ENCODE assay signal across 25 mouse cellular contexts in genomic region chr15:103124254-103124653, GRCm38 (mm10). TPM values are rescaled to one million over a fixed set of nuclear protein-coding genes. Genes with fewer than 3 reads are reported as not detected.
DNase-seq lines count a peak whose midpoint lies in the region; ATAC-seq and TF ChIP-seq lines count a peak whose summit lies in the region.
"Had no signal": no experiment of that assay in that cellular context is flagged by ENCODE, and none has a peak within 500 bp of the region (broad histone marks: within the 10 kb centered on the region; RNA-seq: fewer than 3 reads in every experiment).

No protein-coding gene starts in this region.

- no peak for TF ChIP-seq EP300 in stomach, postnatal 0 days (optimal IDR thresholded peaks at IDR 0.05)

- no peaks in the 10 kb centered on the region for H3K36me3 ChIP-seq in kidney, embryonic 14.5 days (ENCODE audit: control insufficient read depth, insufficient read depth, low read length)
- H3K36me3 ChIP-seq in kidney, adult 2 months (ENCODE audit: control insufficient read depth, insufficient read depth, low read length) = no peaks in the 10 kb centered on the region
- no peaks in the 10 kb centered on the region for H3K36me3 ChIP-seq in stomach, embryonic 14.5 days (ENCODE audit: control insufficient read depth, insufficient read depth, low read length)
- H3K36me3 ChIP-seq in stomach, postnatal 0 days (ENCODE audit: control insufficient read depth, insufficient read depth, low read length) = no peaks in the 10 kb centered on the region
- no peaks in the 10 kb centered on the region for H3K36me3 ChIP-seq in stomach, embryonic 16.5 days (ENCODE audit: control insufficient read depth, insufficient read depth, low read length)
- H3K36me3 ChIP-seq: embryonic facial prominence, embryonic 13.5 days; embryonic facial prominence, embryonic 15.5 days; forebrain, embryonic 10.5 days; forebrain, embryonic 12.5 days; forebrain, embryonic 15.5 days had no signal

- H3K27me3 ChIP-seq in kidney, embryonic 14.5 days (ENCODE audit: control insufficient read depth, insufficient read depth, low read length) = no peaks in the 10 kb centered on the region
- no peaks in the 10 kb centered on the region for H3K27me3 ChIP-seq in kidney, adult 2 months (replicated peaks; ENCODE audit: control insufficient read depth, insufficient read depth, low read length)
- H3K27me3 ChIP-seq in stomach, embryonic 14.5 days (ENCODE audit: control insufficient read depth, insufficient read depth, low read length) = no peaks in the 10 kb centered on the region
- no peaks in the 10 kb centered on the region for H3K27me3 ChIP-seq in stomach, postnatal 0 days (ENCODE audit: control insufficient read depth, insufficient read depth, low read length)
- no peaks in the 10 kb centered on the region for H3K27me3 ChIP-seq in stomach, embryonic 16.5 days (ENCODE audit: control insufficient read depth, insufficient read depth, low read length)

- no peak for TF ChIP-seq CTCF in kidney, adult 2 months (conservative IDR thresholded peaks at IDR 0.05; ENCODE audit: insufficient read depth, insufficient read length, low read depth, low read length)
- no peak for TF ChIP-seq CTCF in stomach, postnatal 0 days (IDR thresholded peaks at IDR 0.05; ENCODE audit: low read depth)

- H3K9ac ChIP-seq in kidney, embryonic 14.5 days (ENCODE audit: low read depth, low read length) = no peak overlapping the region
- no peak overlapping the region for H3K9ac ChIP-seq in stomach, embryonic 14.5 days (replicated peaks; ENCODE audit: low read depth, low read length)
- no peak overlapping the region for H3K9ac ChIP-seq in stomach, postnatal 0 days (ENCODE audit: low read length)
- H3K9ac ChIP-seq in stomach, embryonic 16.5 days (ENCODE audit: low read length) = no peak overlapping the region
- H3K9ac ChIP-seq: embryonic facial prominence, embryonic 15.5 days; forebrain, embryonic 12.5 days; forebrain, embryonic 15.5 days; forebrain, postnatal 0 days had no signal

- H3K4me3 ChIP-seq in kidney, embryonic 14.5 days (ENCODE audit: low read length) = no peak overlapping the region
- H3K4me3 ChIP-seq in kidney, adult 2 months (ENCODE audit: insufficient read depth, low read depth, low read length) = no peak overlapping the region
- H3K4me3 ChIP-seq in stomach, embryonic 14.5 days (ENCODE audit: low read depth, low read length) = no peak overlapping the region
- H3K4me3 ChIP-seq in stomach, postnatal 0 days (ENCODE audit: low read depth, low read length) = no peak overlapping the region
- H3K4me3 ChIP-seq in stomach, embryonic 16.5 days (replicated peaks; ENCODE audit: low read length) = no peak overlapping the region
- H3K4me3 ChIP-seq: embryonic facial prominence, embryonic 13.5 days; embryonic facial prominence, embryonic 15.5 days; erythroblast, embryonic 14.5 days; forebrain, embryonic 10.5 days; forebrain, embryonic 12.5 days; forebrain, embryonic 15.5 days had no signal

- DNase-seq in kidney, adult 2 months = no peak
- no peak for DNase-seq in stomach, postnatal 0 days (ENCODE audit: low spot score)
- DNase-seq in left cerebral cortex, postnatal 25 days (ENCODE audit: low spot score in 2 of 2) = no peak
- DNase-seq: adrenal gland, adult 2 months; adrenal gland, postnatal 10 days; adrenal gland, postnatal 25 days; B cell, adult 2 months; cerebellum, adult 11 months; cerebellum, adult 18-20 months; cerebellum, adult 8-10 months; cerebellum, adult 9-11 months; cerebellum, postnatal 14 days; cerebellum, postnatal 36 days; embryo, embryonic 11 days; forebrain, postnatal 0 days had no signal

- 62% methylated on average over 1 of the region's 1 CpGs for WGBS in kidney, embryonic 14.5 days
- WGBS in kidney, adult 2 months = 79% methylated on average over 1 of the region's 1 CpGs
- WGBS in stomach, embryonic 14.5 days = 88% methylated on average over 1 of the region's 1 CpGs
- 82% methylated on average over 1 of the region's 1 CpGs for WGBS in stomach, postnatal 0 days
- 87% methylated on average over 1 of the region's 1 CpGs for WGBS in stomach, embryonic 16.5 days

- no peaks in the 10 kb centered on the region for H3K9me3 ChIP-seq in kidney, embryonic 14.5 days (ENCODE audit: control insufficient read depth, low read length)
- H3K9me3 ChIP-seq in stomach, embryonic 14.5 days (ENCODE audit: control insufficient read depth, low read depth, low read length) = no peaks in the 10 kb centered on the region
- no peaks in the 10 kb centered on the region for H3K9me3 ChIP-seq in stomach, postnatal 0 days (ENCODE audit: control insufficient read depth, low read length)
- no peaks in the 10 kb centered on the region for H3K9me3 ChIP-seq in stomach, embryonic 16.5 days (replicated peaks; ENCODE audit: control insufficient read depth, low read length)
- H3K9me3 ChIP-seq: embryonic facial prominence, embryonic 13.5 days; embryonic facial prominence, embryonic 15.5 days; forebrain, embryonic 10.5 days; forebrain, embryonic 12.5 days; forebrain, embryonic 15.5 days had no signal

- peaks cover 82% of the 10 kb centered on the region for H3K4me1 ChIP-seq in kidney, embryonic 14.5 days (ENCODE audit: control insufficient read depth, insufficient read depth, low read length)
- H3K4me1 ChIP-seq in kidney, adult 2 months (ENCODE audit: control insufficient read depth, insufficient read depth, low read length) = no peaks in the 10 kb centered on the region
- H3K4me1 ChIP-seq in stomach, embryonic 14.5 days (ENCODE audit: control insufficient read depth, insufficient read depth, low read length) = peaks cover 54% of the 10 kb centered on the region
- no peaks in the 10 kb centered on the region; the same call in 1 of the 2 replicates for H3K4me1 ChIP-seq in stomach, postnatal 0 days (replicated peaks; ENCODE audit: control insufficient read depth, insufficient read depth)
- H3K4me1 ChIP-seq in stomach, embryonic 16.5 days (ENCODE audit: control insufficient read depth, insufficient read depth, low read length) = peaks cover 36% of the 10 kb centered on the region

- intact Hi-C loops in left cerebral cortex, postnatal 25 days (cut with DNase I) = loop anchor here (5.0 kb wide), 1 partner anchor 112 kb away; no protein-coding TSS in a partner anchor

- no peak overlapping the region for H3K4me2 ChIP-seq in kidney, embryonic 14.5 days (replicated peaks; ENCODE audit: low read depth, low read length)
- H3K4me2 ChIP-seq in stomach, embryonic 14.5 days (replicated peaks; ENCODE audit: low read depth, low read length) = no peak overlapping the region
- H3K4me2 ChIP-seq in stomach, postnatal 0 days (replicated peaks; ENCODE audit: low read depth) = no peak overlapping the region
- H3K4me2 ChIP-seq in stomach, embryonic 16.5 days (ENCODE audit: low read depth, low read length) = no peak overlapping the region
- H3K4me2 ChIP-seq: embryonic facial prominence, embryonic 13.5 days; embryonic facial prominence, embryonic 15.5 days; forebrain, embryonic 12.5 days; forebrain, embryonic 15.5 days had no signal

- H3K27ac ChIP-seq in kidney, embryonic 14.5 days (ENCODE audit: low read depth, low read length) = 0 out of 2 replicates have a peak overlapping the region, but pooled peaks have one; percentile 38
- H3K27ac ChIP-seq in kidney, adult 2 months (ENCODE audit: insufficient read depth, low read depth, low read length) = no peak overlapping the region
- 0 out of 2 replicates have a peak overlapping the region, but pooled peaks have one; percentile 12 for H3K27ac ChIP-seq in stomach, embryonic 14.5 days (ENCODE audit: low read length)
- H3K27ac ChIP-seq in stomach, postnatal 0 days (replicated peaks) = no peak overlapping the region
- H3K27ac ChIP-seq in stomach, embryonic 16.5 days (ENCODE audit: low read length) = 0 out of 2 replicates have a peak overlapping the region, but pooled peaks have one; percentile 13
- H3K27ac ChIP-seq: embryonic facial prominence, embryonic 13.5 days; embryonic facial prominence, embryonic 15.5 days; forebrain, embryonic 10.5 days; forebrain, embryonic 12.5 days; forebrain, embryonic 15.5 days had no signal

- no peak for ATAC-seq in kidney, embryonic 14.5 days (ENCODE audit: low FRiP score, low TSS enrichment)
- ATAC-seq in stomach, embryonic 14.5 days (ENCODE audit: insufficient number of reproducible peaks, insufficient read depth, low FRiP score, low read depth) = no peak
- no peak for ATAC-seq in stomach, postnatal 0 days (ENCODE audit: low FRiP score, low TSS enrichment)
- no peak for ATAC-seq in stomach, embryonic 16.5 days (ENCODE audit: insufficient read depth, low FRiP score)
- ATAC-seq: CD4-positive, CD25-positive, alpha-beta regulatory T cell, adult 4 months; forebrain, embryonic 15.5 days; forebrain, postnatal 0 days had no signal

- TF ChIP-seq POLR2A in kidney, adult 2 months (IDR thresholded peaks at IDR 0.05; ENCODE audit: low read depth, low read length) = no peak

RNA-seq across cellular contexts. Expression of gene Smug1, which starts 42.6 kb away (rescaled TPM):
- 11.5 and 19.5 TPM in 2 replicates for polyA plus RNA-seq in kidney, embryonic 14.5 days (2014; fragmentation: Nextera tagmentation; extraction: Ambion mirVana)
- polyA plus RNA-seq in kidney, adult 2 months (2012; rRNA removed) = 15.5 and 19.4 TPM in 2 replicates
- polyA plus RNA-seq in stomach, embryonic 14.5 days (2014; fragmentation: Nextera tagmentation; extraction: Ambion mirVana) = 21.4 and 22.2 TPM in 2 replicates
- polyA plus RNA-seq in stomach, postnatal 0 days (2015; fragmentation: Nextera tagmentation; extraction: Ambion mirVana) = 10.6 and 11.2 TPM in 2 replicates
- 20.1 and 21.1 TPM in 2 replicates for polyA plus RNA-seq in stomach, embryonic 16.5 days (2015; fragmentation: Nextera tagmentation; extraction: Ambion mirVana)
- 10 to 100 TPM; 19.2 to 20.9 TPM for total RNA-seq in left cerebral cortex, postnatal 25 days (2021)

Comparison
In these comparisons a context has a peak if more than half of its experiments do, and no peak if none do; other contexts are left out.
1. H3K27ac ChIP-seq: peak in kidney, embryonic 14.5 days (single experiment), stomach, embryonic 14.5 days (single experiment) and stomach, embryonic 16.5 days (single experiment); none in kidney, adult 2 months (single experiment) and stomach, postnatal 0 days (single experiment).